Mouse (Mus musculus): ENCODE results near the gene Prpf4. TPM values are rescaled to one million over a fixed set of nuclear protein-coding genes. Genes with fewer than 3 reads are reported as not detected.

Gene Prpf4
- polyA plus RNA-seq, 1 experiment from 2014 or later = 9.6 TPM

DNA sequence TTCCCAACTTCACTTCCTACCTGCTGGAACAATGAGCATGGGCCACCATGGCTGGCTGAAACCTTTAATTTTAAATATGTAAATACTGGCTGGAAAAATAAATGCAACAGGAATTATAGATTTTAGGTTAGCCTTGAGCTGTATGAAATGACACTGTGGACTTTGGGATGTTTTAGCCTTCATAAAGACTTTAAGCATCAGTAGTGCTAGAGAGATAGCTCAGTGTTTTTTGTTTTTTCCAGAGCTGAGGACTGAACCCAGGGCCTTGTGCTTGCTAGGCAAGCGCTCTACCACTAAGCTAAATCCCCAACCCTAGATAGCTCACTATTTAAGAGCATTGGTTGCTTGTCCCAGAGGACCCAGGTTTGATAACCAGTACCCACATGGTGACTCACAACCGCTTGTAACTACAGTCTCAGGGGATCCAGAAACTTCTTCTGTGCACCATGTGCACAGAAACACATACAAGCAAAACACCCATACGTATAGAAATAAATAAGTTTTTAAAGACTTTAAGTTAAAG lies 28.7 kb downstream of the Prpf4 start:
- WGBS = 89% methylated on average over 3 of the region's 3 CpGs
- Histone ChIP-seq H3K4me3 (ENCODE audit: low read depth, low read length) (no peak overlapping the region), H3K4me1 (ENCODE audit: insufficient read depth, low read depth, low read length) (no peaks in the 10 kb centered on the region), H3K9ac (replicated peaks; ENCODE audit: low read depth) (no peak overlapping the region), H3K27ac (ENCODE audit: low read length) (no peak overlapping the region), H3K4me2 (replicated peaks; ENCODE audit: low read depth, low read length) (no peak overlapping the region), H3K9me3 (ENCODE audit: low read length) (no peaks in the 10 kb centered on the region), H3K36me3 (ENCODE audit: insufficient read depth, low read length) (no peaks in the 10 kb centered on the region), H3K27me3 (replicated peaks; ENCODE audit: insufficient read depth, low read length) (no peaks in the 10 kb centered on the region)
- ATAC-seq = no peak
- DNase-seq (ENCODE audit: low spot score) = no peak
- TF ChIP-seq CTCF (IDR thresholded peaks at IDR 0.05) (no peak), EP300 (IDR thresholded peaks at IDR 0.05) (no peak)

DNA sequence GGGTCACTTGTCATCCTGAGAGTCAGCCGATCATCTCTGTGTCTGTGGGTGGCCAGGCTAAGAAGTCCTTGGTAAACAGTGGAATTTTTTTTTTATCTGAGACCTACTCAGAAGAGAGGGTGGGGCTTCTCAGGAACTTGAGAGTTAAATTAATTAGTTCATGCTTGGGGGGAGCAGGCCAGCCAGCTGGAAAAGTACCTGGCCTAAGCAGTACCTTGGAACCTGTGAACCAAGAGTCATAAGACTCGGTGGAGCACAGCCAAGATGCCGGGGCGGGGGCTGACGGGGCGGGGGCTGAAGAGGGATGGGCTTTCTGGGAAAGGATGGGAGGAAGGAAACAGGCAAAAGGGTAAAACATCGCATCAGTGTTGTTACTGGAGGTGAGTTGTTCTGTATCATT lies 29.3 kb downstream of the Prpf4 start:
- no peaks in the 10 kb centered on the region for H3K36me3 ChIP-seq (ENCODE audit: insufficient read depth, low read length)
- TF ChIP-seq EP300 (IDR thresholded peaks at IDR 0.05) = no peak
- TF ChIP-seq CTCF (IDR thresholded peaks at IDR 0.05) = no peak
- H3K27ac ChIP-seq (ENCODE audit: low read length) = no peak overlapping the region
- 60% methylated on average over 7 of the region's 7 CpGs for WGBS
- no peak for DNase-seq (ENCODE audit: low spot score)
- ATAC-seq = no peak
- H3K4me1 ChIP-seq (ENCODE audit: insufficient read depth, low read depth, low read length) = no peaks in the 10 kb centered on the region
- no peak overlapping the region for H3K9ac ChIP-seq (replicated peaks; ENCODE audit: low read depth)
- H3K4me2 ChIP-seq (replicated peaks; ENCODE audit: low read depth, low read length) = no peak overlapping the region
- no peak overlapping the region for H3K4me3 ChIP-seq (ENCODE audit: low read depth, low read length)
- H3K9me3 ChIP-seq (ENCODE audit: low read length) = no peaks in the 10 kb centered on the region
- H3K27me3 ChIP-seq (replicated peaks; ENCODE audit: insufficient read depth, low read length) = no peaks in the 10 kb centered on the region

DNA sequence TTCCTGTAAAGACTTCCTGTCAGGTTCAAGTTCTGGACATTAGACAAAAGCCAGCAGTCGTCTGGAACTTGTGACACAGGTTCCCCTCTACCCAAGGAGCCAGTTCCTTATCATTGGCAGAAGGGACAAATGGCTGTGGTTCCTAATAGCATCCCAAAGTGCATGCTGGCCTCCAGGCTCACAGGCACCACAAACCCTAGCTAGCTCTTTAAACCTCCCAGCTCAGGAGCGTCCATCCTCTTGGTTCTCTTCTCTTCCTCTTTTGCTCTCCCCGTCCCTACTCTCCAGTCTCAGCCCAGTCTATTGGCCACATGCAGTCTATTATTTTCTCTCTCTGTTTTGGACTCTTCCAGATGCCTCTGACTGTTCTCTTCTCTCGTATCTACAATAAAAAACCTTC lies 31.2 kb downstream of the Prpf4 start:
- no peak overlapping the region for H3K4me2 ChIP-seq (replicated peaks; ENCODE audit: low read depth, low read length)
- no peak overlapping the region for H3K27ac ChIP-seq (ENCODE audit: low read length)
- ATAC-seq = no peak
- H3K9ac ChIP-seq (replicated peaks; ENCODE audit: low read depth) = no peak overlapping the region
- H3K4me3 ChIP-seq (ENCODE audit: low read depth, low read length) = no peak overlapping the region
- DNase-seq (ENCODE audit: low spot score) = no peak
- H3K27me3 ChIP-seq (replicated peaks; ENCODE audit: insufficient read depth, low read length) = no peaks in the 10 kb centered on the region
- WGBS = 59% methylated on average over 4 of the region's 4 CpGs
- no peaks in the 10 kb centered on the region for H3K9me3 ChIP-seq (ENCODE audit: low read length)
- H3K36me3 ChIP-seq (ENCODE audit: insufficient read depth, low read length) = no peaks in the 10 kb centered on the region
- TF ChIP-seq CTCF (IDR thresholded peaks at IDR 0.05) = no peak
- no peak for TF ChIP-seq EP300 (IDR thresholded peaks at IDR 0.05)
- no peaks in the 10 kb centered on the region for H3K4me1 ChIP-seq (ENCODE audit: insufficient read depth, low read depth, low read length)

DNA sequence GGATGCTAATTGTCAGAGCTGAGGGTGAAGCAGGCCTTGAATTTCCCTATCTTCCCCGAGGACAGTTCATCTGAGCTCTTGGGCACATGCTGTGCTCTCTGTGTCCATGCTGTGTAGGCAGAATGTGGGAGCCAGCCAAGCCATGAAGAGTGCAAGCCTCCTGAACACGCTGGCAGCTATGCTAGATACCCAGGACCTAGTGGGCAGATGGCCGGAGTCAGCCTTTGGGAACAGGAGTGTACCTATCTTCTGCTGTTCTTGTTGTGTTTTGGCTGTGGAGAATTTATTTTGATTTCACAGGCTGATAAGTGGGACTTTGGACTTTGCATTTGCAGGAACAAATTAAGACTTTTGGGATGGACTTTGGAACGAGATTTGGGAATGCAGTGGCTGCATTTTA lies 31.9 kb downstream of the Prpf4 start:
- ATAC-seq (no peak), DNase-seq (ENCODE audit: low spot score) (no peak)
- no peak overlapping the region for H3K4me2 ChIP-seq (replicated peaks; ENCODE audit: low read depth, low read length)
- TF ChIP-seq EP300 (IDR thresholded peaks at IDR 0.05) (no peak), CTCF (IDR thresholded peaks at IDR 0.05) (no peak)
- no peak overlapping the region for H3K27ac ChIP-seq (ENCODE audit: low read length)
- WGBS = 74% methylated on average over 4 of the region's 4 CpGs
- H3K4me1 ChIP-seq (ENCODE audit: insufficient read depth, low read depth, low read length) = no peaks in the 10 kb centered on the region
- no peaks in the 10 kb centered on the region for H3K36me3 ChIP-seq (ENCODE audit: insufficient read depth, low read length)
- H3K27me3 ChIP-seq (replicated peaks; ENCODE audit: insufficient read depth, low read length) = no peaks in the 10 kb centered on the region
- H3K9me3 ChIP-seq (ENCODE audit: low read length) = no peaks in the 10 kb centered on the region
- H3K9ac ChIP-seq (replicated peaks; ENCODE audit: low read depth) = no peak overlapping the region
- H3K4me3 ChIP-seq (ENCODE audit: low read depth, low read length) = no peak overlapping the region

DNA sequence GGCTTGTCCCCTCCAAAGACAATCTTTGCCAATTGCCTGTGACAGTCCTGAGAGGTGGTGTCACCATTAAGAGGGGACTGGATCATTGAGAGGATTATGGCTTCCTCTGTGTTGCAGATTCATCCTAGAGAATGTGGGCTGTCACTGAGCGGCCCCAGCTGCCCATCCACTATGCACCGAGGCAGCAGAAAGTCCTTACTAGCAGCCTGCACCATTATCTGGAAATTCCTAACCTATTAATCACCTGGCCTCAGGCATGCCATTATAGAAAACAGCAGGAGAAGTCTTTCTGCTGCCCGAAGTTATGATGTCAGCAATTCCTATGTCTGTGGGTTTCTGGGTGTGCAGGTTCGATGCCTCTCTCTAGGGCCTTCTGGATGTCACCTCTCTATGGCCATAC lies 32.4 kb downstream of the Prpf4 start:
- TF ChIP-seq CTCF (IDR thresholded peaks at IDR 0.05) (no peak), EP300 (IDR thresholded peaks at IDR 0.05) (no peak)
- no peaks in the 10 kb centered on the region for H3K4me1 ChIP-seq (ENCODE audit: insufficient read depth, low read depth, low read length)
- DNase-seq (ENCODE audit: low spot score) = no peak
- H3K4me3 ChIP-seq (ENCODE audit: low read depth, low read length) = no peak overlapping the region
- H3K27ac ChIP-seq (ENCODE audit: low read length) = no peak overlapping the region
- 59% methylated on average over 4 of the region's 4 CpGs for WGBS
- ATAC-seq = no peak
- H3K27me3 ChIP-seq (replicated peaks; ENCODE audit: insufficient read depth, low read length) = no peaks in the 10 kb centered on the region
- no peak overlapping the region for H3K9ac ChIP-seq (replicated peaks; ENCODE audit: low read depth)
- no peak overlapping the region for H3K4me2 ChIP-seq (replicated peaks; ENCODE audit: low read depth, low read length)
- H3K36me3 ChIP-seq (ENCODE audit: insufficient read depth, low read length) = no peaks in the 10 kb centered on the region
- no peaks in the 10 kb centered on the region for H3K9me3 ChIP-seq (ENCODE audit: low read length)

DNA sequence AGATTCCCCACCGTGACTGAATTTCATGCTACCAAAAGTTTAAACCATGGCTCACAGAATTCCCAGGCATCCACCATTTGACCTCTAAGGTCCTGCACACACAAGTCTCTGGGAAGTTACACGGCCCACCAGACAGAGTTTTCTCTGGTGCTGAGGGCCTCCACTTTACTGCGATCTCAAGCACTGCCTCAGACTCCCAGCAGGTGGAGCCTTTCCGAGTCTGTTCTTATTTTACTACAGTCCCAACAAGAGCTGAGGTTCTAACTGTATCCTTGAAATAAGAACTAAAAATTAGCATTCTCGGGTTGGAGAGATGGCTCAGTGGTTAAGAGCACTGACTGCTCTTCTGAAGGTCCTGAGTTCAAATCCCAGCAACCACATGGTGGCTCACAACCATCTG lies 46.4 kb downstream of the Prpf4 start:
- WGBS = 46% methylated on average over 5 of the region's 5 CpGs
- Histone ChIP-seq H3K4me1 (ENCODE audit: insufficient read depth, low read depth, low read length) (no peaks in the 10 kb centered on the region; the same call in none of the 2 replicates), H3K4me3 (ENCODE audit: low read depth, low read length) (no peak overlapping the region), H3K4me2 (replicated peaks; ENCODE audit: low read depth, low read length) (no peak overlapping the region), H3K9ac (replicated peaks; ENCODE audit: low read depth) (no peak overlapping the region), H3K36me3 (ENCODE audit: insufficient read depth, low read length) (no peaks in the 10 kb centered on the region), H3K27ac (ENCODE audit: low read length) (no peak overlapping the region), H3K27me3 (replicated peaks; ENCODE audit: insufficient read depth, low read length) (no peaks in the 10 kb centered on the region), H3K9me3 (ENCODE audit: low read length) (no peaks in the 10 kb centered on the region)
- peak; percentile 69 for ATAC-seq
- TF ChIP-seq CTCF (IDR thresholded peaks at IDR 0.05) = peak; percentile 79
- no peak for TF ChIP-seq EP300 (IDR thresholded peaks at IDR 0.05)
- peak; percentile 65 for DNase-seq (ENCODE audit: low spot score)

DNA sequence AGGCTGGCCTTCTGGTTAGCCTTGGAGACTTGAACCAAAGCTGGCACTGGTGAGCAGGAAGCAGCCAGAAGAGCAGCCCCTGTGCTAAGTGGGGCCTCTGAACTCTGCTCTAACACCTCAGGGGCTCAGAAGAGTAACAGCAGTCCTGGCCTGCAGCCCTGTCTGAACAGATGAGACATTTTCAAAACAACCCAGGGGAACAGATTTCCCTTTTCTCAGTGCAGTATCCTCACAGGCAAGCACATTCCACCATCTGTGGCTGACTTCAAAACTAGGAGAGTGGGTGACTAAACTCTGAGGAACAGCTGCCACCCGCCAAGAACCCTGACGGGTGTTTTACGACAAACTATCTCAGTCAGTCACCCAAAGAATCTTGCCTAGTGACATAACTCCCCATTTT lies 50.5 kb downstream of the Prpf4 start:
- DNase-seq (ENCODE audit: low spot score) = peak; percentile 85
- Histone ChIP-seq H3K9ac (replicated peaks; ENCODE audit: low read depth) (no peak overlapping the region), H3K27ac (ENCODE audit: low read length) (no peak overlapping the region), H3K4me2 (replicated peaks; ENCODE audit: low read depth, low read length) (no peak overlapping the region), H3K4me1 (ENCODE audit: insufficient read depth, low read depth, low read length) (no peaks in the 10 kb centered on the region; the same call in none of the 2 replicates), H3K27me3 (replicated peaks; ENCODE audit: insufficient read depth, low read length) (no peaks in the 10 kb centered on the region), H3K36me3 (ENCODE audit: insufficient read depth, low read length) (no peaks in the 10 kb centered on the region), H3K4me3 (ENCODE audit: low read depth, low read length) (no peak overlapping the region), H3K9me3 (ENCODE audit: low read length) (no peaks in the 10 kb centered on the region)
- TF ChIP-seq EP300 (IDR thresholded peaks at IDR 0.05) = no peak
- 54% methylated on average over 3 of the region's 3 CpGs for WGBS
- ATAC-seq = peak; percentile 83
